Mouse (Mus musculus) gastrocnemius, postnatal 14 days (tissue): ENCODE results near the gene Tnk2. TPM values are rescaled to one million over a fixed set of nuclear protein-coding genes. Genes with fewer than 3 reads are reported as not detected.

Experiments used
- total RNA-seq, 2 experiments: library from RNA; stranded (reverse); gene quantifications; 2 replicates each; pipeline ENCODE4 v1.2.3; 2021

The Tnk2 gene
- total RNA-seq, 2 experiments from 2014 or later, result 34.6 to 42.8 TPM

Other genes with a start within 250 kb of the Tnk2 start
- gene Tm4sf19, start 243.4 kb upstream of the Tnk2 start, total RNA-seq, result not detected
- gene Tctex1d2, start 224.2 kb upstream of the Tnk2 start, total RNA-seq, result 1 to 10 TPM; 4.5 to 5.7 TPM
- gene Pcyt1a, start 213.0 kb upstream of the Tnk2 start, total RNA-seq, result 10 to 100 TPM; 74.4 to 74.6 TPM
- not detected for gene Slc51a, start 156.0 kb upstream of the Tnk2 start, total RNA-seq
- not detected for gene Zdhhc19, start 147.6 kb upstream of the Tnk2 start, total RNA-seq
- gene Tfrc, start 35.0 kb upstream of the Tnk2 start, total RNA-seq, result 100 to 1,000 TPM; 285 to 408 TPM
- under 1 TPM; 0.22 to 0.33 TPM for gene Muc4, start 92.0 kb downstream of the Tnk2 start, total RNA-seq
- under 1 TPM; 0.08 to 0.20 TPM for gene Muc20, start 153.6 kb downstream of the Tnk2 start, total RNA-seq
- not detected for gene Smbd1, start 166.6 kb downstream of the Tnk2 start, total RNA-seq
- 100 to 1,000 TPM; 108 to 111 TPM for gene Fyttd1, start 233.6 kb downstream of the Tnk2 start, total RNA-seq
- 10 to 100 TPM; 28.8 to 30.0 TPM for gene Rubcn, start 233.9 kb downstream of the Tnk2 start, total RNA-seq